Mouse (Mus musculus) E14TG2a.4 (cell line): ENCODE measurements around the gene Nin.

Experiments used
- H3K27me3 ChIP-seq: 2 replicates; pipeline ENCODE4 v1.6.1; 2014; ENCODE audit warnings: low read length, control low read depth; ENCODE audit not compliant: insufficient read depth
- H3K36me3 ChIP-seq: 2 replicates; pipeline ENCODE4 v1.6.1; 2014; ENCODE audit warnings: low read length, control low read depth; ENCODE audit not compliant: insufficient read depth
- H3K4me1 ChIP-seq: replicated peaks from 2 replicates; pipeline ENCODE4 v1.6.1; 2014; ENCODE audit warnings: low read depth, low read length, control low read depth
- H3K4me3 ChIP-seq: replicated peaks from 2 replicates; pipeline ENCODE4 v1.5.1; 2014; ENCODE audit warnings: mild to moderate bottlenecking, low read length
- H3K9me3 ChIP-seq: 2 replicates; pipeline ENCODE4 v1.6.1; 2014; ENCODE audit warnings: low read length, control low read depth
- CTCF ChIP-seq: conservative IDR thresholded peaks from 2 replicates; pipeline ENCODE4 v1.5.1; 2014; ENCODE audit warnings: low read length
- NANOG ChIP-seq: IDR thresholded peaks from 2 replicates; pipeline ENCODE4 v1.6.1; 2014; ENCODE audit warnings: borderline replicate concordance, low read length, mixed read lengths
- POU5F1 ChIP-seq: IDR thresholded peaks from 2 replicates; pipeline ENCODE4 v1.6.1; 2014; ENCODE audit warnings: low read length, borderline replicate concordance

Gene Nin

DNA sequence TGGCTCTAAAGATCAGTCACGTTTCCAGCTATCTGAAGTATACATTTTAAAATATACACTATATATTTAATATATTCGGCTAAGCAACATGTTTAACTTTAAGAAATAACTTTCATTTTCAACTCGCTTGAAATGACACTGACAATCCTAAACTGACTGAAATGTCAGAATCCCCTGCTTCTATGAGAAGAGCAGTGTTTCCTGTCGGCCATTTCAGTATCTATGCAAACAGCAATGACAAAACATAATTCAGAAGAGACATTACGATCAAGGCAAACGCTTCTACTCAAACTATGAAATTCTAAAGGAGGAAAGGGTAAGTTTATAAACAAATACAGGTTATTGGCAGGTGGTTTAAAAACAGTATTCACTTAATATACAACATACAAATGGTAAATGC, 136.8 kb downstream of the Nin start:
- TF ChIP-seq POU5F1 (no peak), NANOG (no peak), CTCF (no peak)
- H3K36me3 ChIP-seq, result peaks cover 24% of the 10 kb centered on the region
- H3K27me3 ChIP-seq, result no peaks in the 10 kb centered on the region
- H3K4me1 ChIP-seq, result 0 out of 2 replicates have a peak, but pooled peaks cover 4% of the 10 kb centered on the region
- no peaks in the 10 kb centered on the region for H3K9me3 ChIP-seq
- H3K4me3 ChIP-seq, result no peak overlapping the region

DNA sequence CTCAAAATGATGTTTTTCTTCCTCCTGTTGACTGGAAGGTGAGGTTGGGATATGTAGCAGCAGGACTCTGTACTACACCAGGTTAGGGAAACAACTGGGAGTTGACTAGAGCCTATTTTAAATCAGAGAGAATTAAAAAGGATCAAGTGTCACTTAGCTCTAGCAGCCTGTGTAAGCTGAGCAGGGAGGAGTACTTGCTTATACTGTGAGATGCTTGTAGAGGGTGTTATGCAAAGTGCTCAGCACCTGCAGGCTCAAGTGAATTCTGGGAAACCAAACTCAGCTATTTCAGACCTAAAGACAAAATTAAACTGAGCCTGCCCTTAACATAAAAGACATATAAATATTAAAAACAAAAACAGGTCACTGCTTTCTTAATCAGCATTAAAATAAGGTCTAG, 139.9 kb downstream of the Nin start:
- Histone ChIP-seq H3K27me3 (no peaks in the 10 kb centered on the region), H3K4me1 (0 out of 2 replicates have a peak, but pooled peaks cover 4% of the 10 kb centered on the region), H3K4me3 (no peak overlapping the region), H3K9me3 (no peaks in the 10 kb centered on the region), H3K36me3 (peaks cover 43% of the 10 kb centered on the region)
- no peak for TF ChIP-seq POU5F1
- TF ChIP-seq CTCF, result no peak
- TF ChIP-seq NANOG, result no peak

DNA sequence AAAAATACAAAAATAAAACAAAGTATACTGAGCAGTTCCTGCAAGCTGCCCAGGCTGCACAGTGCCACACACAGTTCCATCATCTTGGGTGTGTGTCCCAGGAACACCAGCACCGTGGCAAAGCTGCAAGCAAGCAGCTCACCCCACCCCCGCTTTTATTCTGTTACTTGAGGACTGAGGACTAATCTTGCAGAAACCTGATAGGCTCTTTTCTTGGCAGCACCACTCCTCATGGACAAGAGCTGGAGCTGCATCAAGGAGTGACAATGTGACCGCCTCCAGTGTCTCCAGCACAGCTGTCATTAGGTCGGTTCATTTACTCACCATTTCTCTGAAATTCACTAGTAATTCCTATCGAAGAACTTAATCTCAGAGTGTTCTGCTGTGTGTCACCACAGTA, 145.4 kb downstream of the Nin start:
- H3K4me1 ChIP-seq, result peaks cover 7% of the 10 kb centered on the region; the same call in 1 of the 2 replicates
- no peaks in the 10 kb centered on the region for H3K27me3 ChIP-seq
- peaks cover 75% of the 10 kb centered on the region for H3K36me3 ChIP-seq
- H3K4me3 ChIP-seq, result no peak overlapping the region
- TF ChIP-seq CTCF, result no peak
- no peak for TF ChIP-seq NANOG
- no peak for TF ChIP-seq POU5F1
- H3K9me3 ChIP-seq, result no peaks in the 10 kb centered on the region

DNA sequence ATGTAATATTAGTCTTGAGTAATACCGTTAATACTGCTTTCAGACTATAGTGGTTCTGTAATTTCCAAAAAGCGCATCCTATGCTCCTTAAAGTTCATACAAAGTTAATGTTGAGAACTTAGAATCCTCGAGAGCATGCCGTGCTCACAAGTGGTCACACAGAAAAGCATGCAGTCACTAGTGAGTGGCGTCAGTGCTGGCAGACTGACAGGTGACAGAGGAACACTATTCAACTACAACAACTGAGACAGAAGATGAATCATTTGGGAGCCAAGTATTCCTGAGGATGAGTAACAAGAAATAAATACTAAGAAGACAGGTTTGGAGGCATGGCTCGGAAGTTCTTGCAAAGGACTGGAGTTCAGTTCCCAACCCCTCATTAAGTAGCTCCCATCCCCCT, 146.4 kb downstream of the Nin start:
- peaks cover 7% of the 10 kb centered on the region; the same call in 1 of the 2 replicates for H3K4me1 ChIP-seq
- no peaks in the 10 kb centered on the region for H3K9me3 ChIP-seq
- H3K4me3 ChIP-seq, result no peak overlapping the region
- H3K36me3 ChIP-seq, result peaks cover 73% of the 10 kb centered on the region
- no peaks in the 10 kb centered on the region for H3K27me3 ChIP-seq
- TF ChIP-seq CTCF (no peak), POU5F1 (no peak), NANOG (no peak)

- Histone ChIP-seq H3K27me3 (no peaks in the 10 kb centered on the region), H3K9me3 (no peaks in the 10 kb centered on the region), H3K4me3 (no peak overlapping the region), H3K4me1 (peaks cover 7% of the 10 kb centered on the region; the same call in 1 of the 2 replicates), H3K36me3 (peaks cover 65% of the 10 kb centered on the region)
- TF ChIP-seq NANOG, result no peak
- no peak for TF ChIP-seq CTCF
- no peak for TF ChIP-seq POU5F1
Observed at GRCm38 (mm10) chr12:69966071-69966470, 147.4 kb downstream of the Nin start.

GRCm38 (mm10) chr12:69965644-69966043, 147.9 kb downstream of the Nin start:
- peaks cover 7% of the 10 kb centered on the region; the same call in 1 of the 2 replicates for H3K4me1 ChIP-seq
- no peak overlapping the region for H3K4me3 ChIP-seq
- no peaks in the 10 kb centered on the region for H3K9me3 ChIP-seq
- TF ChIP-seq NANOG (no peak), CTCF (no peak), POU5F1 (no peak)
- H3K27me3 ChIP-seq, result no peaks in the 10 kb centered on the region
- peaks cover 61% of the 10 kb centered on the region for H3K36me3 ChIP-seq

- H3K36me3 ChIP-seq, result peaks cover 44% of the 10 kb centered on the region
- H3K4me1 ChIP-seq, result peaks cover 7% of the 10 kb centered on the region; the same call in 1 of the 2 replicates
- TF ChIP-seq NANOG (no peak), POU5F1 (no peak), CTCF (no peak)
- H3K9me3 ChIP-seq, result no peaks in the 10 kb centered on the region
- no peak overlapping the region for H3K4me3 ChIP-seq
- no peaks in the 10 kb centered on the region for H3K27me3 ChIP-seq
Observed at GRCm38 (mm10) chr12:69963141-69963540, 150.4 kb downstream of the Nin start.

DNA sequence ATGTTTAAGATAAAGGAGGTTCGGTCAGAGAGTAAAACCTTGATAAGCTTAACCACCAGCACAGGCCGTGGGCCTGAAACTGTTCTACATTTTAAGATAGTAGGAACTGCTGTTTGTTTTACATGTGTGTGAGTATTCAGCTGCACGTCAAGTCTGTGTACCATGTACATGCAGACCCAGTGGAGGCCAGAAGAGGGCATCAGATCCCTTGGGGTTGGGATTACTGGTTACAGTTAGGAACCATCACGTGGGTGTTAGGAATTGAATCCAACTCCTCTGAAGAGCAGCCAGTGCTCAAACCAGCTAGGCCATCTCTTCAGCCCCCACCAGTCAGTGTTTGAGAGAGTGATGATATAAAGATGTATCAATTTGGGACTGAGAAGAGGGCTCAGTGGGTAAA, 151.0 kb downstream of the Nin start:
- no peak overlapping the region for H3K4me3 ChIP-seq
- TF ChIP-seq POU5F1 (no peak), CTCF (peak; percentile 47), NANOG (no peak)
- peaks cover 7% of the 10 kb centered on the region; the same call in 1 of the 2 replicates for H3K4me1 ChIP-seq
- H3K9me3 ChIP-seq, result no peaks in the 10 kb centered on the region
- H3K27me3 ChIP-seq, result no peaks in the 10 kb centered on the region
- peaks cover 38% of the 10 kb centered on the region for H3K36me3 ChIP-seq
